Mouse (Mus musculus): ENCODE results near the gene Plpp6. TPM values are rescaled to one million over a fixed set of nuclear protein-coding genes. Genes with fewer than 3 reads are reported as not detected.

The Plpp6 gene
- total RNA-seq (2022), result 10 to 100 TPM; 24.8 to 52.8 (median 40.2) TPM

GRCm38 (mm10) chr19:28963842-28964551 lies at the start of gene Plpp6:
Plpp6 (plus strand) TSS chr19:28963953.
- peak; percentile 81 for DNase-seq

DNA sequence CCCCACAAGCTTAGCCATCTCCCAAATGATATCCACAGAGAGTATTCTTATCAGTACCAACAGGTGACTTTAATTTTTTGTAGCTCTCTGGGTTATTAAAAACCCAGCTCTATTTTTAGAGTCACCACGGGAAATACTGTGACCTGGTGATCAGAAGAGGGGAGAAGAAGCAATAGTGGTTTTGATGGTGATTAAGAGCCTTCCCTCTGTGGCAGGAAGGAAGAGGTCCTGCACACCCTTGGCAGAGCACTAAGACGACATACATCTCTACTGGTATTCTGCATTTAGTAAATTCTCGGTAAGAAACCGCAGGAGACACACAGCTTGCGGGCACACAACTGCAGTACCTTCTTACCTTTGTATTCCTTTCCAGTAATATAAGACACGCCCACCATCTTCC lies 49.2 kb upstream of the Plpp6 start:
- no peak for DNase-seq

DNA sequence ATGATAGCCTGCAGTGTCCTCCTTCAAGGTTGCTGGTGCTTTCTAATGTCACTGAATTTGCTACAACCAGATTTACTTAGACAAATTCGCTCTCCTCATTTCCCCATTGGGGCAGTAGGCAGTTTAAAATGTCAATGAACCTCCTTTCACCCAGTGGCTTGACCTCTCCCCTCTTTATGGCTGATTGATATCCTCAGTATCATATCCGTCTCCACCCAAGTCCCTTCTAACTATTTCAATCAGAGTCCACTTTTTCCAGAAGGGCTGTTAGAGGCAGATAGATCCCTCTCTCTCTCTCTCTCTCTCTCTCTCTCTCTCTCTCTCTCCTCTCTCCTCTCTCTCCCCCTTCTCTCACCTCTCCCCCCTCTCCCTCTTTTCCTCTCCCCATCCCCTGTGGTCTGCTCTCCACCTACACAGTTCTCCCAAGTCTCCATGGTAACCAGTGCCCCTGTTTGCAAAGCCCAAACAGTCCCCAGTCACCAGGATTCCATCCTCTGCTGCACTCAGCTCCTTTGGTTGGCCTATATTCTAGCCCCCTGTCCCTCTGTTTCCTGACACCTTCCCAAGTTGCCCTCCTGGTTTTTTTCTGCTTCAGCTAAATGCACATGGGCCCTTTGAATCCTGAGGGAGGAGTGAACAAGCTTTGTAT lies 48.0 kb upstream of the Plpp6 start:
- no peak for DNase-seq

GRCm38 (mm10) chr19:28916492-28916891 lies 47.3 kb upstream of the Plpp6 start:
- DNase-seq, result no peak

DNA sequence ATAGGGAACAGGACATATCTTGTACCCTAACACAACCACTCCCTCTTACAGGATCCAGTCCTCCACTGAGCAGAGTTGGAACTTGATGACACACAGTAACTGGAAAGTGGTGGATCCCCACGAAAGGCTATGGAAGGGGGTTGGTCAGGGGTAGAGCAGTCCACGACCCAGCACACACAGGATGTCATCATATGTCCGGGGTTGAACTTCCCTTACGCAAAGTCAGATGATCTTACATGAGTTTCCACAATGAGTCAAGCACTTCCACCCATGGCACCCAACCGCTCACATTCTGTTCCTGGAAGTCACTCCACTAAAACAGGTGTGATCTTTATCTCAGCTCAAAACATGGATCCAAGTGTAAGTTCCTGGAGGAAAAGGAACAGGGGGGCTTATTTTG lies 45.9 kb upstream of the Plpp6 start:
- no peak for DNase-seq

GRCm38 (mm10) chr19:28926366-28926765 lies 37.4 kb upstream of the Plpp6 start:
- peak; percentile 65 for DNase-seq

GRCm38 (mm10) chr19:28927396-28927795 lies 36.4 kb upstream of the Plpp6 start:
- DNase-seq, result no peak

- DNase-seq, result no peak
Measured at GRCm38 (mm10) chr19:28929034-28929433, 34.7 kb upstream of the Plpp6 start.

GRCm38 (mm10) chr19:28934897-28935296 lies 28.9 kb upstream of the Plpp6 start:
- DNase-seq, result peak; percentile 67

- DNase-seq, result no peak
Measured at GRCm38 (mm10) chr19:28940135-28940874, 23.4 kb upstream of the Plpp6 start.

GRCm38 (mm10) chr19:28941271-28941670 lies 22.5 kb upstream of the Plpp6 start:
- DNase-seq, result no peak

DNA sequence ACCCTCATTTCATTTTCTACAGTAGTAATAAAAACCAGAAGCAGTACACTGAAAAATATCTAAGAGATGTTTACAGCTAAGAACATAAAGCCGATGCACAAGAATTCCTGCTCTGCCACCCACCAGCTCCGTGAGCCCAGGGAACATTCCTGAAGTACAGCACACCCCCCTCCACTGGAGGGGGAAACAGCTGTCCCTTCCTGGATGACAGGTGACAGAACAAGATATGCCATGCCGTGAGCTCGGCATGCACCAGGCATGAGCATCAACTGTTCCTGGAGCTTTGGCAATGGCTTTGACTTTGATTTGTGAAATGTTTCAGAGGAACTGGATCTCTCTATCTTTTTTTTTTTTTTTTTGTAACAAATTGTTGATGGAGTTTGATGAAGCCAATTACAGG lies 17.0 kb upstream of the Plpp6 start:
- no peak for DNase-seq

- no peak for DNase-seq
Measured at GRCm38 (mm10) chr19:28947311-28947710, 16.4 kb upstream of the Plpp6 start.

- DNase-seq, result no peak
Measured at GRCm38 (mm10) chr19:28951251-28951650, 12.5 kb upstream of the Plpp6 start.

- DNase-seq, result no peak
Measured at GRCm38 (mm10) chr19:28963113-28963512, 640 bp upstream of the Plpp6 start.

GRCm38 (mm10) chr19:28963513-28963841 lies 276 bp upstream of the Plpp6 start:
- no peak for DNase-seq

GRCm38 (mm10) chr19:28964552-28964903 lies 775 bp downstream of the Plpp6 start:
- DNase-seq, result no peak

- DNase-seq, result no peak
Measured at GRCm38 (mm10) chr19:28967652-28968051, 3.9 kb downstream of the Plpp6 start, which contains the start of gene 4430402I18Rik. 4430402I18Rik (minus strand) TSS chr19:28967800.

- no peak for DNase-seq
Measured at GRCm38 (mm10) chr19:28968178-28968577, 4.4 kb downstream of the Plpp6 start.

- DNase-seq, result no peak
Measured at GRCm38 (mm10) chr19:28969231-28969630, 5.5 kb downstream of the Plpp6 start.

GRCm38 (mm10) chr19:28970251-28970650 lies 6.5 kb downstream of the Plpp6 start:
- no peak for DNase-seq

- peak; percentile 72 for DNase-seq
Measured at GRCm38 (mm10) chr19:28974862-28975611, 11.3 kb downstream of the Plpp6 start.

- no peak for DNase-seq
Measured at GRCm38 (mm10) chr19:28982617-28983016, 18.9 kb downstream of the Plpp6 start.
